Mouse (Mus musculus) stomach, embryonic 15.5 days (tissue): ENCODE measurements around the gene Parp11. TPM values are rescaled to one million over a fixed set of nuclear protein-coding genes. Genes with fewer than 3 reads are reported as not detected.

Experiments
- ATAC-seq: fragments of 200-750 bp; cut with Nextera tagmentation; 2 replicates; pipeline ENCODE4 v1.8.0; 2017; ENCODE audit warnings: low read depth, moderate number of reproducible peaks, moderate TSS enrichment; ENCODE audit not compliant: insufficient read depth, low FRiP score
- H3K27ac ChIP-seq: fragments of 300-500 bp; sonication (generic); 2 replicates; pipeline ENCODE4 v1.5.1; 2015; ENCODE audit warnings: mild to moderate bottlenecking, inconsistent platforms
- H3K27me3 ChIP-seq: fragments of 300-500 bp; sonication (generic); replicated peaks from 2 replicates; pipeline ENCODE4 v1.6.1; 2015; ENCODE audit warnings: inconsistent platforms
- H3K36me3 ChIP-seq: fragments of 300-500 bp; sonication (generic); 2 replicates; pipeline ENCODE4 v1.6.1; 2015; ENCODE audit warnings: inconsistent platforms
- H3K4me1 ChIP-seq: fragments of 300-500 bp; sonication (generic); 2 replicates; pipeline ENCODE4 v1.6.1; 2015; ENCODE audit warnings: inconsistent platforms
- H3K4me2 ChIP-seq: fragments of 300-500 bp; sonication (generic); 2 replicates; pipeline ENCODE4 v1.6.1; 2015; ENCODE audit warnings: mild to moderate bottlenecking, inconsistent platforms
- H3K4me3 ChIP-seq: fragments of 300-500 bp; sonication (generic); replicated peaks from 2 replicates; pipeline ENCODE4 v1.5.1; 2015; ENCODE audit warnings: inconsistent platforms
- H3K9ac ChIP-seq: fragments of 300-500 bp; sonication (generic); 2 replicates; pipeline ENCODE4 v1.6.1; 2015; ENCODE audit warnings: inconsistent platforms
- H3K9me3 ChIP-seq: fragments of 300-500 bp; sonication (generic); 2 replicates; pipeline ENCODE4 v1.6.1; 2016; ENCODE audit warnings: inconsistent platforms
- WGBS: fragments of 180-500 bp; shearing (Covaris S2); methylation state at CpG from one replicate; pipeline ENCODE4 v1.1.7; 2015; 5-methylcytosine and 5-hydroxymethylcytosine counted together
- polyA plus RNA-seq: library from polyadenylated mRNA; unstranded; fragments of >200 nt; fragmentation: Nextera tagmentation; extraction: Ambion mirVana; gene quantifications from 2 replicates; pipeline ENCODE4 v1.2.1, GENCODE M21; 2015

Parp11 gene
- polyA plus RNA-seq, 1 experiment from 2014 or later, result 19.0 TPM

- H3K27me3 ChIP-seq, result no peaks in the 10 kb centered on the region
- H3K9me3 ChIP-seq, result no peaks in the 10 kb centered on the region
- no peaks in the 10 kb centered on the region for H3K36me3 ChIP-seq
- H3K4me1 ChIP-seq, result no peaks in the 10 kb centered on the region
- H3K4me2 ChIP-seq, result peak overlapping the region; percentile 63
- peak overlapping the region; percentile 61 for H3K4me3 ChIP-seq
- H3K9ac ChIP-seq, result peak overlapping the region; percentile 27; the same call in 1 of the 2 replicates
- H3K27ac ChIP-seq, result peak overlapping the region; percentile 82
- peak; percentile 96 for ATAC-seq
- under 1% methylated on average over 70 of the region's 70 CpGs for WGBS
These were observed 7.0 kb downstream of the Parp11 start for GRCm38 (mm10) chr6:127453407-127454343.

- Histone ChIP-seq H3K9me3 (no peaks in the 10 kb centered on the region), H3K27ac (no peak overlapping the region)
- WGBS, result 31% methylated on average over 10 of the region's 10 CpGs
These were observed 7.7 kb downstream of the Parp11 start for GRCm38 (mm10) chr6:127454344-127454707.

GRCm38 (mm10) chr6:127454809-127455208, 8.2 kb downstream of the Parp11 start:
- Histone ChIP-seq H3K9me3 (no peaks in the 10 kb centered on the region), H3K36me3 (no peaks in the 10 kb centered on the region), H3K27ac (no peak overlapping the region), H3K4me3 (no peak overlapping the region), H3K27me3 (no peaks in the 10 kb centered on the region), H3K4me1 (no peaks in the 10 kb centered on the region), H3K9ac (no peak overlapping the region), H3K4me2 (peak overlapping the region; percentile 63; the same call in 1 of the 2 replicates)
- WGBS, result 80% methylated on average over 6 of the region's 6 CpGs
- no peak for ATAC-seq

More at GRCm38 (mm10) chr6:127454344-127454707, 7.7 kb downstream of the Parp11 start:
- peak overlapping the region; percentile 27; the same call in 1 of the 2 replicates for H3K9ac ChIP-seq
- peak overlapping the region; percentile 61 for H3K4me3 ChIP-seq
- H3K4me2 ChIP-seq, result peak overlapping the region; percentile 63
- H3K27me3 ChIP-seq, result no peaks in the 10 kb centered on the region
- H3K4me1 ChIP-seq, result no peaks in the 10 kb centered on the region
- no peak for ATAC-seq
- H3K36me3 ChIP-seq, result no peaks in the 10 kb centered on the region

GRCm38 (mm10) chr6:127455440-127455839, 8.8 kb downstream of the Parp11 start:
- Histone ChIP-seq H3K9ac (no peak overlapping the region), H3K27me3 (no peaks in the 10 kb centered on the region), H3K27ac (no peak overlapping the region), H3K4me2 (no peak overlapping the region), H3K4me3 (no peak overlapping the region), H3K9me3 (no peaks in the 10 kb centered on the region), H3K36me3 (no peaks in the 10 kb centered on the region), H3K4me1 (no peaks in the 10 kb centered on the region)
- WGBS, result 94% methylated on average over 4 of the region's 4 CpGs
- ATAC-seq, result no peak

GRCm38 (mm10) chr6:127456769-127457168, 10.1 kb downstream of the Parp11 start:
- Histone ChIP-seq H3K9me3 (no peaks in the 10 kb centered on the region), H3K4me1 (no peaks in the 10 kb centered on the region), H3K9ac (no peak overlapping the region), H3K27me3 (no peaks in the 10 kb centered on the region), H3K27ac (no peak overlapping the region), H3K4me3 (no peak overlapping the region), H3K4me2 (no peak overlapping the region), H3K36me3 (no peaks in the 10 kb centered on the region)
- 97% methylated on average over 2 of the region's 2 CpGs for WGBS
- no peak for ATAC-seq

- Histone ChIP-seq H3K4me1 (no peaks in the 10 kb centered on the region), H3K36me3 (no peaks in the 10 kb centered on the region), H3K27ac (no peak overlapping the region), H3K27me3 (no peaks in the 10 kb centered on the region), H3K4me3 (no peak overlapping the region), H3K9me3 (no peaks in the 10 kb centered on the region), H3K4me2 (no peak overlapping the region), H3K9ac (no peak overlapping the region)
- no peak for ATAC-seq
- 91% methylated on average over 2 of the region's 2 CpGs for WGBS
These were observed 13.1 kb downstream of the Parp11 start for GRCm38 (mm10) chr6:127459776-127460175.

- Histone ChIP-seq H3K36me3 (no peaks in the 10 kb centered on the region), H3K27ac (no peak overlapping the region), H3K4me1 (no peaks in the 10 kb centered on the region), H3K4me2 (no peak overlapping the region), H3K27me3 (no peaks in the 10 kb centered on the region), H3K4me3 (no peak overlapping the region), H3K9ac (no peak overlapping the region), H3K9me3 (no peaks in the 10 kb centered on the region)
- WGBS, result 90% methylated on average over 4 of the region's 4 CpGs
- no peak for ATAC-seq
These were observed 14.9 kb downstream of the Parp11 start for GRCm38 (mm10) chr6:127461491-127461890.

GRCm38 (mm10) chr6:127462251-127462650, 15.6 kb downstream of the Parp11 start:
- H3K36me3 ChIP-seq, result no peaks in the 10 kb centered on the region
- no peaks in the 10 kb centered on the region for H3K4me1 ChIP-seq
- no peak overlapping the region for H3K27ac ChIP-seq
- H3K4me2 ChIP-seq, result no peak overlapping the region
- 89% methylated on average over 6 of the region's 6 CpGs for WGBS
- H3K9me3 ChIP-seq, result no peaks in the 10 kb centered on the region
- no peak overlapping the region for H3K9ac ChIP-seq
- H3K4me3 ChIP-seq, result no peak overlapping the region
- no peaks in the 10 kb centered on the region for H3K27me3 ChIP-seq
- no peak for ATAC-seq

- no peak overlapping the region for H3K9ac ChIP-seq
These were observed 16.8 kb downstream of the Parp11 start for GRCm38 (mm10) chr6:127463273-127464001.

GRCm38 (mm10) chr6:127464523-127464922, 17.9 kb downstream of the Parp11 start:
- Histone ChIP-seq H3K9ac (no peak overlapping the region), H3K36me3 (no peaks in the 10 kb centered on the region), H3K27me3 (no peaks in the 10 kb centered on the region), H3K4me3 (no peak overlapping the region), H3K27ac (no peak overlapping the region), H3K9me3 (no peaks in the 10 kb centered on the region), H3K4me2 (no peak overlapping the region), H3K4me1 (no peaks in the 10 kb centered on the region)
- no peak for ATAC-seq
- WGBS, result 75% methylated on average over 7 of the region's 7 CpGs

More at GRCm38 (mm10) chr6:127463273-127464001, 16.8 kb downstream of the Parp11 start:
- Histone ChIP-seq H3K4me1 (no peaks in the 10 kb centered on the region), H3K4me2 (no peak overlapping the region), H3K9me3 (no peaks in the 10 kb centered on the region), H3K27ac (no peak overlapping the region), H3K36me3 (no peaks in the 10 kb centered on the region), H3K27me3 (no peaks in the 10 kb centered on the region), H3K4me3 (no peak overlapping the region)
- no peak for ATAC-seq
- WGBS, result 58% methylated on average over 21 of the region's 21 CpGs

GRCm38 (mm10) chr6:127466749-127467310, 20.2 kb downstream of the Parp11 start:
- ATAC-seq, result no peak
- no peaks in the 10 kb centered on the region for H3K9me3 ChIP-seq
- H3K4me1 ChIP-seq, result no peaks in the 10 kb centered on the region
- no peaks in the 10 kb centered on the region for H3K27me3 ChIP-seq
- H3K27ac ChIP-seq, result no peak overlapping the region
- H3K4me3 ChIP-seq, result no peak overlapping the region
- H3K4me2 ChIP-seq, result no peak overlapping the region
- no peak overlapping the region for H3K9ac ChIP-seq
- no peaks in the 10 kb centered on the region for H3K36me3 ChIP-seq
- 60% methylated on average over 4 of the region's 4 CpGs for WGBS

- Histone ChIP-seq H3K27me3 (no peaks in the 10 kb centered on the region), H3K4me2 (no peak overlapping the region), H3K36me3 (0 out of 2 replicates have a peak, but pooled peaks cover 2% of the 10 kb centered on the region), H3K9me3 (no peaks in the 10 kb centered on the region), H3K4me3 (no peak overlapping the region), H3K27ac (no peak overlapping the region), H3K4me1 (no peaks in the 10 kb centered on the region), H3K9ac (no peak overlapping the region)
- no peak for ATAC-seq
- WGBS, result 70% methylated on average over 4 of the region's 4 CpGs
These were observed 25.4 kb downstream of the Parp11 start for GRCm38 (mm10) chr6:127472078-127472477.
